Comparison of ENCODE assay signal across 19 mouse cellular contexts in the genomic region with DNA sequence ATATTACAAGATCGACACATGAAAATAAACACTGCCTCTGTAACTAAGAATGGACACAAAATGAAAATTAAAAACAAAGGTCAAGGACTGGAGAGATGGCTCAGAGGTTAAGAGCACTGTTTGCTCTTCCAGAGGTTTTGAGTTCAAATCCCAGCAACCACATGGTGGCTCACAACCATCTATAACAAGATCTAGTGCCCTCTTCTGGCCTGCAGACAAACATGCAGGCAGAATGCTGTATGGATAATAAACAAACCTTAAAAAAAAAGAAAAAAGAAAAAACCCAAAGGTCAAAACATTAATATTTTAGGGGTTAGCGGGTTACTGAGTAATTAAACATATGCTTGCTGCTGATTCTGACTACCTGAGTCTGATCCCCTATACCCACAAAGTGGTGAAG. TPM values are rescaled to one million over a fixed set of nuclear protein-coding genes. Genes with fewer than 3 reads are reported as not detected.
DNase-seq lines count a peak whose midpoint lies in the region; ATAC-seq and TF ChIP-seq lines count a peak whose summit lies in the region.
"Had no signal": no experiment of that assay in that cellular context is flagged by ENCODE, and none has a peak within 500 bp of the region (broad histone marks: within the 10 kb centered on the region; RNA-seq: fewer than 3 reads in every experiment).

No protein-coding gene starts in this region.

- WGBS in intestine, postnatal 0 days = 81% methylated on average over 2 of the region's 2 CpGs
- WGBS in intestine, embryonic 15.5 days = 96% methylated on average over 2 of the region's 2 CpGs
- WGBS in liver, postnatal 0 days (ENCODE audit: insufficient replicate concordance) = 79% methylated on average over 2 of the region's 2 CpGs
- WGBS in liver, embryonic 12.5 days (ENCODE audit: insufficient replicate concordance) = 62% methylated on average over 2 of the region's 2 CpGs
- WGBS in stomach, postnatal 0 days = 90% methylated on average over 2 of the region's 2 CpGs

- H3K27me3 ChIP-seq in intestine, postnatal 0 days (replicated peaks; ENCODE audit: control insufficient read depth, insufficient read depth, low read length) = no peaks in the 10 kb centered on the region
- no peaks in the 10 kb centered on the region for H3K27me3 ChIP-seq in intestine, embryonic 15.5 days (replicated peaks)
- H3K27me3 ChIP-seq in liver, postnatal 0 days (ENCODE audit: insufficient read depth, low read length) = no peaks in the 10 kb centered on the region
- no peaks in the 10 kb centered on the region for H3K27me3 ChIP-seq in liver, embryonic 12.5 days (replicated peaks)
- H3K27me3 ChIP-seq in E14TG2a.4 (ENCODE audit: insufficient read depth, low read length) = no peaks in the 10 kb centered on the region
- H3K27me3 ChIP-seq in stomach, postnatal 0 days (ENCODE audit: control insufficient read depth, insufficient read depth, low read length) = no peaks in the 10 kb centered on the region
- H3K27me3 ChIP-seq: embryonic facial prominence, embryonic 12.5 days; forebrain, embryonic 12.5 days; heart, embryonic 12.5 days had no signal

- no peak overlapping the region for H3K9ac ChIP-seq in intestine, postnatal 0 days (ENCODE audit: low read depth, low read length)
- H3K9ac ChIP-seq in intestine, embryonic 15.5 days = no peak overlapping the region
- H3K9ac ChIP-seq in liver, postnatal 0 days (replicated peaks) = no peak overlapping the region
- H3K9ac ChIP-seq in liver, embryonic 12.5 days = no peak overlapping the region
- H3K9ac ChIP-seq in stomach, postnatal 0 days (ENCODE audit: low read length) = no peak overlapping the region
- H3K9ac ChIP-seq: embryonic facial prominence, embryonic 12.5 days; forebrain, embryonic 12.5 days; heart, embryonic 12.5 days; hindbrain, embryonic 14.5 days had no signal

- no peaks in the 10 kb centered on the region for H3K9me3 ChIP-seq in intestine, postnatal 0 days (ENCODE audit: control insufficient read depth)
- no peaks in the 10 kb centered on the region for H3K9me3 ChIP-seq in intestine, embryonic 15.5 days
- peaks cover 3% of the 10 kb centered on the region; the same call in 1 of the 2 replicates for H3K9me3 ChIP-seq in liver, postnatal 0 days (ENCODE audit: low read length)
- no peaks in the 10 kb centered on the region for H3K9me3 ChIP-seq in liver, embryonic 12.5 days (replicated peaks)
- peaks cover 33% of the 10 kb centered on the region for H3K9me3 ChIP-seq in E14TG2a.4 (ENCODE audit: low read length)
- H3K9me3 ChIP-seq in stomach, postnatal 0 days (ENCODE audit: control insufficient read depth, low read length) = no peaks in the 10 kb centered on the region

- ATAC-seq in intestine, postnatal 0 days = no peak
- ATAC-seq in intestine, embryonic 15.5 days = no peak
- no peak for ATAC-seq in liver, postnatal 0 days
- ATAC-seq in liver, embryonic 12.5 days = no peak
- ATAC-seq in stomach, postnatal 0 days (ENCODE audit: low FRiP score, low TSS enrichment) = no peak
- ATAC-seq: forebrain, embryonic 16.5 days; intestine, embryonic 16.5 days had no signal

- 0 out of 2 replicates have a peak, but pooled peaks have one; percentile 14 for TF ChIP-seq CTCF in intestine, postnatal 0 days (IDR thresholded peaks at IDR 0.05; ENCODE audit: low read depth)
- TF ChIP-seq CTCF in liver, postnatal 0 days (IDR thresholded peaks at IDR 0.05; ENCODE audit: low read depth) = peak; percentile 22; the same call in 1 of the 2 replicates
- peak; percentile 24; the same call in 1 of the 2 replicates for TF ChIP-seq CTCF in E14TG2a.4 (conservative IDR thresholded peaks at IDR 0.05; ENCODE audit: low read length)
- peak; percentile 38; the same call in 1 of the 2 replicates for TF ChIP-seq CTCF in stomach, postnatal 0 days (IDR thresholded peaks at IDR 0.05; ENCODE audit: low read depth)

- H3K4me1 ChIP-seq in intestine, postnatal 0 days (replicated peaks; ENCODE audit: control insufficient read depth, insufficient read depth, low read length) = no peaks in the 10 kb centered on the region
- H3K4me1 ChIP-seq in intestine, embryonic 15.5 days (replicated peaks) = no peaks in the 10 kb centered on the region
- no peaks in the 10 kb centered on the region for H3K4me1 ChIP-seq in liver, postnatal 0 days (ENCODE audit: insufficient read depth)
- no peaks in the 10 kb centered on the region for H3K4me1 ChIP-seq in liver, embryonic 12.5 days
- no peaks in the 10 kb centered on the region for H3K4me1 ChIP-seq in E14TG2a.4 (replicated peaks; ENCODE audit: low read depth, low read length)
- H3K4me1 ChIP-seq in stomach, postnatal 0 days (replicated peaks; ENCODE audit: control insufficient read depth, insufficient read depth) = no peaks in the 10 kb centered on the region
- H3K4me1 ChIP-seq: embryonic facial prominence, embryonic 12.5 days; forebrain, embryonic 12.5 days; heart, embryonic 12.5 days; hindbrain, embryonic 10.5 days had no signal

- H3K4me2 ChIP-seq in intestine, postnatal 0 days (replicated peaks; ENCODE audit: low read depth) = no peak overlapping the region
- no peak overlapping the region for H3K4me2 ChIP-seq in intestine, embryonic 15.5 days (replicated peaks)
- H3K4me2 ChIP-seq in liver, postnatal 0 days (ENCODE audit: low read depth, low read length) = no peak overlapping the region
- H3K4me2 ChIP-seq in liver, embryonic 12.5 days = no peak overlapping the region
- H3K4me2 ChIP-seq in stomach, postnatal 0 days (replicated peaks; ENCODE audit: low read depth) = no peak overlapping the region
- H3K4me2 ChIP-seq: embryonic facial prominence, embryonic 12.5 days; forebrain, embryonic 12.5 days; heart, embryonic 12.5 days; hindbrain, embryonic 14.5 days had no signal

- H3K36me3 ChIP-seq in intestine, postnatal 0 days (ENCODE audit: control insufficient read depth, insufficient read depth) = no peaks in the 10 kb centered on the region
- H3K36me3 ChIP-seq in intestine, embryonic 15.5 days = no peaks in the 10 kb centered on the region
- no peaks in the 10 kb centered on the region for H3K36me3 ChIP-seq in liver, postnatal 0 days (replicated peaks; ENCODE audit: insufficient read depth, low read length)
- no peaks in the 10 kb centered on the region for H3K36me3 ChIP-seq in liver, embryonic 12.5 days
- H3K36me3 ChIP-seq in E14TG2a.4 (ENCODE audit: insufficient read depth, low read length) = no peaks in the 10 kb centered on the region
- H3K36me3 ChIP-seq in stomach, postnatal 0 days (ENCODE audit: control insufficient read depth, insufficient read depth, low read length) = no peaks in the 10 kb centered on the region
- H3K36me3 ChIP-seq: embryonic facial prominence, embryonic 12.5 days; forebrain, embryonic 12.5 days; heart, embryonic 12.5 days; hindbrain, embryonic 10.5 days had no signal

- TF ChIP-seq EP300 in liver, postnatal 0 days (IDR thresholded peaks at IDR 0.05; ENCODE audit: low read depth) = no peak
- no peak for TF ChIP-seq EP300 in stomach, postnatal 0 days (optimal IDR thresholded peaks at IDR 0.05)

- H3K4me3 ChIP-seq in intestine, postnatal 0 days (ENCODE audit: low read depth, low read length) = no peak overlapping the region
- H3K4me3 ChIP-seq in intestine, embryonic 15.5 days (replicated peaks) = no peak overlapping the region
- H3K4me3 ChIP-seq in liver, postnatal 0 days (ENCODE audit: low read depth, low read length) = no peak overlapping the region
- H3K4me3 ChIP-seq in liver, embryonic 12.5 days = no peak overlapping the region
- no peak overlapping the region for H3K4me3 ChIP-seq in E14TG2a.4 (replicated peaks; ENCODE audit: low read length)
- no peak overlapping the region for H3K4me3 ChIP-seq in stomach, postnatal 0 days (ENCODE audit: low read depth, low read length)
- H3K4me3 ChIP-seq: embryonic facial prominence, embryonic 12.5 days; forebrain, embryonic 12.5 days; heart, embryonic 12.5 days; hindbrain, embryonic 10.5 days had no signal

- no peak overlapping the region for H3K27ac ChIP-seq in intestine, postnatal 0 days (ENCODE audit: low read depth, low read length)
- H3K27ac ChIP-seq in intestine, embryonic 15.5 days = no peak overlapping the region
- no peak overlapping the region for H3K27ac ChIP-seq in liver, postnatal 0 days (ENCODE audit: low read depth)
- no peak overlapping the region for H3K27ac ChIP-seq in liver, embryonic 12.5 days
- no peak overlapping the region for H3K27ac ChIP-seq in stomach, postnatal 0 days (replicated peaks)
- H3K27ac ChIP-seq: embryonic facial prominence, embryonic 12.5 days; forebrain, embryonic 12.5 days; hindbrain, embryonic 10.5 days; hindbrain, embryonic 14.5 days had no signal

- no peak for DNase-seq in liver, postnatal 0 days
- DNase-seq in stomach, postnatal 0 days (ENCODE audit: low spot score) = no peak
- DNase-seq in right cerebral cortex, postnatal 10 days (ENCODE audit: low spot score in 2 of 2) = no peak
- DNase-seq: adrenal gland, postnatal 10 days; cerebellum, adult 11 months; cerebellum, adult 9-10 months; cerebellum, postnatal 25 days; heart, adult 18-20 months had no signal

RNA-seq across cellular contexts. Expression of a gene that starts 46.6 kb away (rescaled TPM):
- polyA plus RNA-seq in intestine, postnatal 0 days (2015; fragmentation: Nextera tagmentation; extraction: Ambion mirVana) = 5.0 and 5.8 TPM in 2 replicates
- 21.1 and 28.8 TPM in 2 replicates for polyA plus RNA-seq in intestine, embryonic 15.5 days (2015; fragmentation: Nextera tagmentation; extraction: Ambion mirVana)
- 1.4 and 2.4 TPM in 2 replicates for polyA plus RNA-seq in liver, postnatal 0 days (2015; fragmentation: Nextera tagmentation; extraction: Ambion mirVana)
- polyA plus RNA-seq in liver, embryonic 12.5 days (2016; fragmentation: Nextera tagmentation; extraction: Ambion mirVana) = 9.8 and 11.1 TPM in 2 replicates
- 17.8 and 21.6 TPM in 2 replicates for polyA plus RNA-seq in stomach, postnatal 0 days (2015; fragmentation: Nextera tagmentation; extraction: Ambion mirVana)
